Mouse (Mus musculus): ENCODE measurements around the gene D17Wsu92e.

GRCm38 (mm10) chr17:27707954-27708661 is 112.3 kb downstream of the D17Wsu92e start:
- TF ChIP-seq CTCF (IDR thresholded peaks at IDR 0.05; ENCODE audit: low read depth) (0 out of 2 replicates have a peak, but pooled peaks have one; percentile 28), EP300 (IDR thresholded peaks at IDR 0.05; ENCODE audit: low read depth) (no peak)

Measured in liver, embryonic 14.5 days (tissue).